Mouse (Mus musculus): Measurements from ENCODE around the gene Inpp5f. TPM values are rescaled to one million over a fixed set of nuclear protein-coding genes. Genes with fewer than 3 reads are reported as not detected.
"Not testable (repeated sequence)": the region's sequence is repeated elsewhere in the genome, so short reads cannot be mapped to it uniquely, and the experiment has no call there.

The Inpp5f gene
- total RNA-seq (2021): 1 to 10 TPM; 2.3 to 4.1 TPM
- long read RNA-seq, experiment 1, full-length matches to known transcripts: 1 of 12 reads
- long read RNA-seq, experiment 1, partial matches to known transcripts: 0 of 12 reads
- long read RNA-seq, experiment 1, other reads (novel, unspliced or antisense): 11 of 12 reads
- long read RNA-seq, experiment 2, full-length matches to known transcripts: 1 of 20 reads
- long read RNA-seq, experiment 2, partial matches to known transcripts: 0 of 20 reads
- long read RNA-seq, experiment 2, other reads (novel, unspliced or antisense): 19 of 20 reads

- peak; percentile 98 for DNase-seq
Observed at GRCm38 (mm10) chr7:128610897-128611798, at the start of gene Inpp5f. Inpp5f (plus strand) TSS chr7:128611328.

GRCm38 (mm10) chr7:128563373-128563772, 47.8 kb upstream of the Inpp5f start:
- no peak for DNase-seq

GRCm38 (mm10) chr7:128566311-128566710, 44.8 kb upstream of the Inpp5f start:
- no peak for DNase-seq

GRCm38 (mm10) chr7:128567561-128568244, 43.4 kb upstream of the Inpp5f start:
- no peak for DNase-seq

- not testable (repeated sequence) for DNase-seq
Observed at GRCm38 (mm10) chr7:128569429-128569828, 41.7 kb upstream of the Inpp5f start.

GRCm38 (mm10) chr7:128569987-128570656, 41.0 kb upstream of the Inpp5f start:
- DNase-seq: no peak

- DNase-seq: not testable (repeated sequence)
Observed at GRCm38 (mm10) chr7:128570657-128571056, 40.5 kb upstream of the Inpp5f start.

- no peak for DNase-seq
Observed at GRCm38 (mm10) chr7:128572030-128572429, 39.1 kb upstream of the Inpp5f start.

GRCm38 (mm10) chr7:128575211-128575610, 35.9 kb upstream of the Inpp5f start:
- DNase-seq: no peak

- DNase-seq: no peak
Observed at GRCm38 (mm10) chr7:128575794-128576193, 35.3 kb upstream of the Inpp5f start.

- DNase-seq: no peak
Observed at GRCm38 (mm10) chr7:128577607-128578006, 33.5 kb upstream of the Inpp5f start.

GRCm38 (mm10) chr7:128578199-128578945, 32.8 kb upstream of the Inpp5f start:
- no peak for DNase-seq

GRCm38 (mm10) chr7:128579381-128579780, 31.7 kb upstream of the Inpp5f start:
- DNase-seq: no peak

- DNase-seq: no peak
Observed at GRCm38 (mm10) chr7:128580318-128580717, 30.8 kb upstream of the Inpp5f start.

- no peak for DNase-seq
Observed at GRCm38 (mm10) chr7:128581864-128582484, 29.2 kb upstream of the Inpp5f start.

- DNase-seq: no peak
Observed at GRCm38 (mm10) chr7:128583213-128583948, 27.7 kb upstream of the Inpp5f start.

GRCm38 (mm10) chr7:128587334-128587933, 23.7 kb upstream of the Inpp5f start:
- DNase-seq: no peak

- peak; percentile 54 for DNase-seq
Observed at GRCm38 (mm10) chr7:128591345-128592084, 19.6 kb upstream of the Inpp5f start.

Measured in gastrocnemius, postnatal 25 days (tissue).